33 mouse cellular contexts compared by ENCODE assay signal in genomic region chr3:115748289-115748989, GRCm38 (mm10). TPM values are rescaled to one million over a fixed set of nuclear protein-coding genes. Genes with fewer than 3 reads are reported as not detected.
DNase-seq lines count a peak whose midpoint lies in the region; ATAC-seq and TF ChIP-seq lines count a peak whose summit lies in the region.
"Had no signal": no experiment of that assay in that cellular context is flagged by ENCODE, and none has a peak within 500 bp of the region (broad histone marks: within the 10 kb centered on the region; RNA-seq: fewer than 3 reads in every experiment).

No protein-coding gene starts in this region.

- 61% methylated on average over 5 of the region's 5 CpGs for WGBS in liver, embryonic 12.5 days (ENCODE audit: insufficient replicate concordance)
- 53% methylated on average over 5 of the region's 5 CpGs for WGBS in liver, postnatal 0 days (ENCODE audit: insufficient replicate concordance)
- WGBS in forebrain, embryonic 12.5 days = 87% methylated on average over 5 of the region's 5 CpGs

- H3K4me1 ChIP-seq in liver, embryonic 12.5 days = no peaks in the 10 kb centered on the region
- peaks cover 11% of the 10 kb centered on the region for H3K4me1 ChIP-seq in liver, postnatal 0 days (ENCODE audit: insufficient read depth)
- H3K4me1 ChIP-seq in forebrain, embryonic 12.5 days = no peaks in the 10 kb centered on the region
- H3K4me1 ChIP-seq: embryonic facial prominence, embryonic 13.5 days; forebrain, embryonic 13.5 days; heart, embryonic 10.5 days; heart, embryonic 15.5 days; hindbrain, embryonic 12.5 days; intestine, embryonic 15.5 days; limb, embryonic 10.5 days; limb, embryonic 15.5 days; midbrain, embryonic 10.5 days; midbrain, embryonic 15.5 days had no signal

- H3K4me3 ChIP-seq in liver, embryonic 12.5 days = no peak overlapping the region
- H3K4me3 ChIP-seq in liver, postnatal 0 days (ENCODE audit: low read depth, low read length) = no peak overlapping the region
- no peak overlapping the region for H3K4me3 ChIP-seq in forebrain, embryonic 12.5 days (replicated peaks)
- H3K4me3 ChIP-seq: embryonic facial prominence, embryonic 13.5 days; erythroblast, embryonic 14.5 days; forebrain, embryonic 13.5 days; heart, embryonic 10.5 days; heart, embryonic 15.5 days; hindbrain, embryonic 12.5 days; intestine, embryonic 15.5 days; limb, embryonic 10.5 days; limb, embryonic 15.5 days; midbrain, embryonic 10.5 days; midbrain, embryonic 15.5 days had no signal

- peak; percentile 81 for ATAC-seq in liver, embryonic 12.5 days
- peak; percentile 96 for ATAC-seq in liver, postnatal 0 days
- ATAC-seq in forebrain, embryonic 12.5 days (ENCODE audit: low FRiP score) = no peak
- ATAC-seq: forebrain, embryonic 13.5 days; hindbrain, postnatal 0 days; intestine, embryonic 15.5 days; midbrain, embryonic 15.5 days had no signal

- TF ChIP-seq CTCF in liver, postnatal 0 days (IDR thresholded peaks at IDR 0.05; ENCODE audit: low read depth) = no peak

- DNase-seq in 3T3-L1 (ENCODE audit: low read depth, low spot score) = peak; percentile 52
- peak; percentile 36 for DNase-seq in NIH3T3 (ENCODE audit: low read depth)
- DNase-seq in liver, postnatal 0 days = peak; percentile 52
- no peak for DNase-seq in heart, postnatal 14 days
- DNase-seq in adrenal gland, postnatal 14 days = no peak
- DNase-seq: adrenal gland, adult 8-10 months; cerebellum, adult 11-12 months; cerebellum, postnatal 10 days; gastrocnemius, postnatal 14 days; heart, adult 11 months; heart, postnatal 36 days; kidney, adult 8-10 months; kidney, postnatal 10 days; layer of hippocampus, postnatal 36 days; right cerebral cortex, adult 18-20 months; spleen, adult 18-20 months; thymus, adult 2 months; thymus, postnatal 36 days had no signal

- H3K27ac ChIP-seq in liver, embryonic 12.5 days = no peak overlapping the region
- peak overlapping the region; percentile 69; the same call in 1 of the 2 replicates for H3K27ac ChIP-seq in liver, postnatal 0 days (ENCODE audit: low read depth)
- H3K27ac ChIP-seq in forebrain, embryonic 12.5 days = no peak overlapping the region
- H3K27ac ChIP-seq: embryonic facial prominence, embryonic 13.5 days; forebrain, embryonic 13.5 days; heart, embryonic 10.5 days; heart, embryonic 15.5 days; hindbrain, embryonic 12.5 days; hindbrain, postnatal 0 days; intestine, embryonic 15.5 days; limb, embryonic 10.5 days; limb, embryonic 15.5 days; midbrain, embryonic 10.5 days; midbrain, embryonic 15.5 days had no signal

- peak; percentile 73 for TF ChIP-seq EP300 in liver, postnatal 0 days (IDR thresholded peaks at IDR 0.05; ENCODE audit: low read depth)

- H3K9me3 ChIP-seq in liver, embryonic 12.5 days (replicated peaks) = no peaks in the 10 kb centered on the region
- H3K9me3 ChIP-seq in liver, postnatal 0 days (ENCODE audit: low read length) = no peaks in the 10 kb centered on the region
- H3K9me3 ChIP-seq in forebrain, embryonic 12.5 days = no peaks in the 10 kb centered on the region
- H3K9me3 ChIP-seq: embryonic facial prominence, embryonic 13.5 days; forebrain, embryonic 13.5 days; heart, embryonic 10.5 days; heart, embryonic 15.5 days; hindbrain, embryonic 12.5 days; intestine, embryonic 15.5 days; limb, embryonic 10.5 days; limb, embryonic 15.5 days; midbrain, embryonic 10.5 days; midbrain, embryonic 15.5 days had no signal

- H3K36me3 ChIP-seq in liver, embryonic 12.5 days = no peaks in the 10 kb centered on the region
- no peaks in the 10 kb centered on the region for H3K36me3 ChIP-seq in liver, postnatal 0 days (replicated peaks; ENCODE audit: insufficient read depth, low read length)
- no peaks in the 10 kb centered on the region for H3K36me3 ChIP-seq in forebrain, embryonic 12.5 days (replicated peaks)
- H3K36me3 ChIP-seq: embryonic facial prominence, embryonic 13.5 days; heart, embryonic 10.5 days; heart, embryonic 15.5 days; hindbrain, embryonic 12.5 days; intestine, embryonic 15.5 days; limb, embryonic 10.5 days; limb, embryonic 15.5 days; midbrain, embryonic 10.5 days; midbrain, embryonic 15.5 days had no signal

- no peak overlapping the region for H3K4me2 ChIP-seq in liver, embryonic 12.5 days
- no peak overlapping the region for H3K4me2 ChIP-seq in liver, postnatal 0 days (ENCODE audit: low read depth, low read length)
- H3K4me2 ChIP-seq in forebrain, embryonic 12.5 days = no peak overlapping the region
- H3K4me2 ChIP-seq: embryonic facial prominence, embryonic 13.5 days; forebrain, embryonic 13.5 days; heart, embryonic 15.5 days; hindbrain, embryonic 12.5 days; intestine, embryonic 15.5 days; limb, embryonic 15.5 days; midbrain, embryonic 15.5 days had no signal

- no peaks in the 10 kb centered on the region for H3K27me3 ChIP-seq in liver, embryonic 12.5 days (replicated peaks)
- H3K27me3 ChIP-seq in liver, postnatal 0 days (ENCODE audit: insufficient read depth, low read length) = no peaks in the 10 kb centered on the region
- no peaks in the 10 kb centered on the region for H3K27me3 ChIP-seq in forebrain, embryonic 12.5 days
- H3K27me3 ChIP-seq: CH12.LX; embryonic facial prominence, embryonic 13.5 days; forebrain, embryonic 13.5 days; heart, embryonic 15.5 days; hindbrain, embryonic 12.5 days; intestine, embryonic 15.5 days; limb, embryonic 15.5 days; midbrain, embryonic 15.5 days had no signal

- intact Hi-C loops in heart, postnatal 14 days (cut with DNase I) = no loop called here

- H3K9ac ChIP-seq in liver, embryonic 12.5 days = no peak overlapping the region
- H3K9ac ChIP-seq in liver, postnatal 0 days (replicated peaks) = no peak overlapping the region
- H3K9ac ChIP-seq in forebrain, embryonic 12.5 days = no peak overlapping the region
- H3K9ac ChIP-seq: embryonic facial prominence, embryonic 13.5 days; forebrain, embryonic 13.5 days; heart, embryonic 15.5 days; hindbrain, embryonic 12.5 days; intestine, embryonic 15.5 days; limb, embryonic 15.5 days; midbrain, embryonic 15.5 days had no signal

RNA-seq across cellular contexts. Expression of gene S1pr1, which starts 33.6 kb away (rescaled TPM):
- 10.0 and 10.5 TPM in 2 replicates for polyA plus RNA-seq in liver, embryonic 12.5 days (2016; fragmentation: Nextera tagmentation; extraction: Ambion mirVana)
- polyA plus RNA-seq in liver, postnatal 0 days (2015; fragmentation: Nextera tagmentation; extraction: Ambion mirVana) = 10.3 and 11.1 TPM in 2 replicates
- 100 to 1,000 TPM in 1 of 2 experiments, 10 to 100 TPM in 1; 99.1 to 105 TPM for total RNA-seq in heart, postnatal 14 days (2021)
- 50.8 and 66.3 TPM in 2 replicates for total RNA-seq in adrenal gland, postnatal 14 days (2021)
- polyA plus RNA-seq in forebrain, embryonic 12.5 days (2016; fragmentation: Nextera tagmentation; extraction: Ambion mirVana) = 31.1 and 31.9 TPM in 2 replicates
- polyA plus RNA-seq: erythroblast, embryonic 14.5 days had no signal

Comparison
In these comparisons a context has a peak if more than half of its experiments do, and no peak if none do; other contexts are left out.
1. DNase-seq: peak in 3T3-L1 (single experiment), NIH3T3 (single experiment) and liver, postnatal 0 days (single experiment); none in heart, postnatal 14 days (0 of 2) and adrenal gland, postnatal 14 days (single experiment).